Mouse (Mus musculus): ENCODE data around the gene Rad17. TPM values are rescaled to one million over a fixed set of nuclear protein-coding genes. Genes with fewer than 3 reads are reported as not detected.
A peak's percentile ranks its signal among the peaks of the same experiment; 100 is the strongest.

Rad17 gene
- polyA plus RNA-seq, 1 experiment from 2014 or later, result 9.2 TPM

GRCm38 (mm10) chr13:100658091-100658490, 7.2 kb upstream of the Rad17 start:
- H3K27ac ChIP-seq (ENCODE audit: low read depth), result no peak overlapping the region
- ATAC-seq, result no peak
- no peak overlapping the region for H3K4me3 ChIP-seq (ENCODE audit: low read depth, low read length)
- H3K9me3 ChIP-seq (ENCODE audit: low read length), result no peaks in the 10 kb centered on the region
- no peaks in the 10 kb centered on the region for H3K4me1 ChIP-seq (ENCODE audit: insufficient read depth)
- TF ChIP-seq EP300 (IDR thresholded peaks at IDR 0.05; ENCODE audit: low read depth) (no peak), CTCF (IDR thresholded peaks at IDR 0.05; ENCODE audit: low read depth) (no peak)
- no peak for DNase-seq
- H3K4me2 ChIP-seq (ENCODE audit: low read depth, low read length), result no peak overlapping the region
- no peaks in the 10 kb centered on the region for H3K27me3 ChIP-seq (ENCODE audit: insufficient read depth, low read length)
- 91% methylated on average over 5 of the region's 5 CpGs for WGBS (ENCODE audit: insufficient replicate concordance)
- peaks cover 8% of the 10 kb centered on the region; the same call in 1 of the 2 replicates for H3K36me3 ChIP-seq (replicated peaks; ENCODE audit: insufficient read depth, low read length)
- H3K9ac ChIP-seq (replicated peaks), result no peak overlapping the region

DNA sequence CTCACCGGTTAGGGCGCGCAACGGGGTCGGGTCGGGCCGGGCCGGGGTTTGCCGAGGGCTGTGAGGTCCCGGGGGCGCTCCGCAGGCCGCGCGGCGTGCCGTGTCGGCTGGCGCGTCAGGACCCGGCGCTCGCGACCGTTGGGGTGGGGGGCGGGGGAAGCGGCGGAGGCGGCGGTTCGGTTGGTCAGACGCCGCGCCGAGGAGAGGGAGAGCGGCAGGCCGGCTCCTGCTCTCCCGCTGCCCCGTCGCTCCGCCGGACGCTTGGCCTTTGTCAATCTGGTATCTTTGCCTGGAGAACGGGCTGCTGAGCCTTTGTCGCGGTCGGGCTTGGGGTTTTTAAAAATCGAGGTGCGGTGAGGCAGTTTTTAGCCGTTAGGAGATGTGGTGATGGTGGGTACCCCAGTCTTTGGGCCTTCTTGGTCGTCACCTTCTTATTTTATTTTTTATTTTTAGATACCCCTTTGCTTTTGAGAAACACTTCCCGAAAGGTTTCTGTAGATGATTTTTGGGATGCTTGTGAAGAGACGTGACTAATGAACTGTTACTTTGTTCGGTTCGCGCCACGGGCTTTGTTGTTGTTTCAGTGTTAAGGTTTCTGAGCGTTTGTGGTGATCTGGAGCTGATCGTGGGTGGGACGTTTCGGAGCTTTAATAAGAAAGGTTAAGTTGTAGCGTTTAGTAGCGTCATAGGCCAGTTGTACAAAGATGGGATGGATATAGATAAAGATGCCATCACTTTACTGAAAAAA, 762 bp upstream of the Rad17 start, which contains the start of gene Taf9:
Taf9 (plus strand) TSS at position 141 of the 748 bp plus-strand sequence.
- H3K4me3 ChIP-seq (ENCODE audit: low read depth, low read length), result peak within 1 kb of the TSS; percentile 95
- under 1% methylated on average over 58 of the region's 63 CpGs for WGBS (ENCODE audit: insufficient replicate concordance)
- TF ChIP-seq EP300 (IDR thresholded peaks at IDR 0.05; ENCODE audit: low read depth) (no peak), CTCF (IDR thresholded peaks at IDR 0.05; ENCODE audit: low read depth) (no peak)
- peak within 1 kb of the TSS; percentile 88 for H3K9ac ChIP-seq (replicated peaks)
- H3K27ac ChIP-seq (ENCODE audit: low read depth), result peak within 1 kb of the TSS; percentile 92
- no peaks in the 10 kb centered on the region; the same call in 1 of the 2 replicates for H3K4me1 ChIP-seq (ENCODE audit: insufficient read depth)
- ATAC-seq (peak; percentile 66), DNase-seq (no peak)
- no peaks in the 10 kb centered on the region for H3K9me3 ChIP-seq (ENCODE audit: low read length)
- peak within 1 kb of the TSS; percentile 87 for H3K4me2 ChIP-seq (ENCODE audit: low read depth, low read length)
- H3K36me3 ChIP-seq (replicated peaks; ENCODE audit: insufficient read depth, low read length), result peaks cover 6% of the 10 kb centered on the region; the same call in 1 of the 2 replicates
- no peaks in the 10 kb centered on the region for H3K27me3 ChIP-seq (ENCODE audit: insufficient read depth, low read length)

GRCm38 (mm10) chr13:100648223-100648622, 2.6 kb downstream of the Rad17 start:
- H3K27me3 ChIP-seq (ENCODE audit: insufficient read depth, low read length), result no peaks in the 10 kb centered on the region
- no peak overlapping the region for H3K27ac ChIP-seq (ENCODE audit: low read depth)
- H3K4me1 ChIP-seq (ENCODE audit: insufficient read depth), result no peaks in the 10 kb centered on the region; the same call in 1 of the 2 replicates
- H3K9ac ChIP-seq (replicated peaks), result no peak overlapping the region
- no peak overlapping the region for H3K4me2 ChIP-seq (ENCODE audit: low read depth, low read length)
- DNase-seq, result no peak
- peaks cover 32% of the 10 kb centered on the region for H3K36me3 ChIP-seq (replicated peaks; ENCODE audit: insufficient read depth, low read length)
- no peak for ATAC-seq
- TF ChIP-seq EP300 (IDR thresholded peaks at IDR 0.05; ENCODE audit: low read depth) (no peak), CTCF (IDR thresholded peaks at IDR 0.05; ENCODE audit: low read depth) (no peak)
- no peaks in the 10 kb centered on the region for H3K9me3 ChIP-seq (ENCODE audit: low read length)
- WGBS (ENCODE audit: insufficient replicate concordance), result 75% methylated on average over 8 of the region's 8 CpGs
- no peak overlapping the region for H3K4me3 ChIP-seq (ENCODE audit: low read depth, low read length)

DNA sequence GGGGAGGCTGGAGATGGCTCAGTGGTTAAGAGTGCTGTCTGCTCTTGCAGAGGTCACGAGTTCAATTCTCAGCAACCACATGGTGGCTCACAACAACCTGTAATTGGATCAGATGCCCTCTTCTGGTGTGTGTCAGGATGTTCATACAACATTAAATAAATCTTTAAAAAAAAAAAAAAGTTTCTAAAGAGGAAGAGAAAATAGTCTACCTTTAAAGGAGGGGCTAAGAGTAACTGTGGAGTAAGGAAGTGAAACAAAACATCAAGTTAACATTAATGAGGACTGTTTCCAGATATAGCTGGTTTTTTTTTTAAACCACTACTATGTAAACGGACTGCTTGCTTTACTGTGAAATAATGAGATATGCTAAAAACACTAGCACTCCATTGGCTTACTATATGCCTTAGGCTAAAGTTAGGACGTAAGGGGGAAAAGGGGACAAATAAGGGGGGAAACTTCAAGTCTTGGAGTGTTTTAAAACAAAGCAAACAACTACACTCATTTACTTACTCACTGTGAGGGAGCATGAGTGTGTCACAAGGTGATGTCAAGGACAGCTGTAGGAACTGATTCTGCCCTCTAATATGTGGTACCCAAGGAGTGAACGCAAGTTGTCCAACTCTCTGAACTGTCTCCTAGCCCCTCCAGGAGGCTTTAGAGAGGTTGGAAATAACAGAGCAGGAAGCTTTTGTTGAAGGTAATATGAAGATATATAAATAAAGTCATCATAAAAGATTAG, 8.2 kb downstream of the Rad17 start:
- ATAC-seq, result no peak
- TF ChIP-seq EP300 (IDR thresholded peaks at IDR 0.05; ENCODE audit: low read depth), result no peak
- 0 out of 2 replicates have a peak, but pooled peaks have one; percentile 2 for TF ChIP-seq CTCF (IDR thresholded peaks at IDR 0.05; ENCODE audit: low read depth)
- Histone ChIP-seq H3K9me3 (ENCODE audit: low read length) (no peaks in the 10 kb centered on the region), H3K9ac (replicated peaks) (no peak overlapping the region), H3K4me1 (ENCODE audit: insufficient read depth) (no peaks in the 10 kb centered on the region), H3K36me3 (replicated peaks; ENCODE audit: insufficient read depth, low read length) (peaks cover 54% of the 10 kb centered on the region), H3K4me3 (ENCODE audit: low read depth, low read length) (no peak overlapping the region), H3K27me3 (ENCODE audit: insufficient read depth, low read length) (no peaks in the 10 kb centered on the region), H3K27ac (ENCODE audit: low read depth) (0 out of 2 replicates have a peak overlapping the region, but pooled peaks have one; percentile 8), H3K4me2 (ENCODE audit: low read depth, low read length) (no peak overlapping the region)
- no peak for DNase-seq
- 83% methylated on average over 4 of the region's 4 CpGs for WGBS (ENCODE audit: insufficient replicate concordance)

DNA sequence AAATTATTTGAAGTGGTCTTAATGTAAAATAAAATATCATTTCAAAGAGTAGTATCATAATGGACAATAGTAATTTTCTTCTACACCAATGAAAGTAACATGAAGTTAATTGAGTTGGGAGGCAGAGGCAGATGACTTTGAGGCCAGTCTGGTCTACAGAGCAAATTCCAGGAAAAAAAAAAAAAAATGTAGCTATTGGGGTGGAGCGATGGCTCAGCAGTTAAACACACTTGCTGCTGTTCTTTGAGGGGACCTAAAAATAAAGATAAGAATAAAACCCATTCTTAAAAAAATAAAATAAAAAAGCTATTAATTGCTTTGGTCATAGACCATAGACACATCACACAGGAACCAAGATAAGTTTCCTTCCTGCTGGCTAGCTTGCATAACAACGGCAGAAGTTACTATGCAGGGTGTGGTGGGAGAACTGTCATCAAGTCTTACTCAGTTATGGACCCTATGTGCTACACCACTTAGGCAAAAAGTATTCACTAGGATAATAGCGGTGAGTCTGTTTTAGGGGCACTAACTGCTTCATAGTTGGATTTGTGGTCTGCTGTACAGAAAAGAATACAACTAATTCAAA, 16.7 kb downstream of the Rad17 start:
- Histone ChIP-seq H3K4me2 (ENCODE audit: low read depth, low read length) (no peak overlapping the region), H3K27ac (ENCODE audit: low read depth) (no peak overlapping the region), H3K9ac (replicated peaks) (no peak overlapping the region), H3K27me3 (ENCODE audit: insufficient read depth, low read length) (no peaks in the 10 kb centered on the region), H3K9me3 (ENCODE audit: low read length) (no peaks in the 10 kb centered on the region), H3K4me3 (ENCODE audit: low read depth, low read length) (no peak overlapping the region), H3K36me3 (replicated peaks; ENCODE audit: insufficient read depth, low read length) (peaks cover 58% of the 10 kb centered on the region), H3K4me1 (ENCODE audit: insufficient read depth) (no peaks in the 10 kb centered on the region)
- ATAC-seq (no peak), DNase-seq (no peak)
- TF ChIP-seq CTCF (IDR thresholded peaks at IDR 0.05; ENCODE audit: low read depth) (no peak), EP300 (IDR thresholded peaks at IDR 0.05; ENCODE audit: low read depth) (no peak)
- 65% methylated on average over 3 of the region's 3 CpGs for WGBS (ENCODE audit: insufficient replicate concordance)

DNA sequence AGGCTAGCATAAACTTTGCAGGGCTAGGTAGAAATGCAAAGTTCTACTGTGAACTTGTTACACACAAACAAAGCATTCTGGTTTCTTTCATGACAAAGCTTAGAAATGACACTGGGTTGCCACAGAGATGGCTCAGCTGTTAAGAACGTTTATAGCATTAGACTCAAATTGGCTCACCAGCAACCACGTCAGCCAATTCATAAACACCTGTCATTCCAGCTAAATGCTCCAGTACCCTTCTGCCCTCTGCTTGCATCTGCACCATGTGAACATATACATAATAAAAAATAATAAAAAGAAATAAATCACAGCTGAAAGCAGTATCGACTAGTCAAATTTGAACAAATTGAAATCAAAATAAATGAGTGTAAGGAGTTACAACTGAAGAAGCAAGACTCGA, 28.6 kb downstream of the Rad17 start:
- 85% methylated on average over 4 of the region's 4 CpGs for WGBS (ENCODE audit: insufficient replicate concordance)
- Histone ChIP-seq H3K27ac (ENCODE audit: low read depth) (no peak overlapping the region), H3K36me3 (replicated peaks; ENCODE audit: insufficient read depth, low read length) (peaks cover 55% of the 10 kb centered on the region), H3K27me3 (ENCODE audit: insufficient read depth, low read length) (no peaks in the 10 kb centered on the region), H3K4me1 (ENCODE audit: insufficient read depth) (no peaks in the 10 kb centered on the region), H3K4me2 (ENCODE audit: low read depth, low read length) (no peak overlapping the region), H3K4me3 (ENCODE audit: low read depth, low read length) (no peak overlapping the region), H3K9me3 (ENCODE audit: low read length) (no peaks in the 10 kb centered on the region), H3K9ac (replicated peaks) (no peak overlapping the region)
- ATAC-seq (no peak), DNase-seq (no peak)
- TF ChIP-seq EP300 (IDR thresholded peaks at IDR 0.05; ENCODE audit: low read depth), result no peak
